Mouse (Mus musculus) hindbrain, embryonic 16.5 days (tissue): ENCODE results near the gene Slc36a2. TPM values are rescaled to one million over a fixed set of nuclear protein-coding genes. Genes with fewer than 3 reads are reported as not detected.

Source experiments
- ATAC-seq: fragments of 200-750 bp; cut with Nextera tagmentation; 2 replicates; pipeline ENCODE4 v1.8.0; 2017; ENCODE audit warnings: moderate TSS enrichment, moderate library complexity
- H3K27ac ChIP-seq: fragments of 300-500 bp; sonication (generic); 2 replicates; pipeline ENCODE4 v1.5.1; 2014; ENCODE audit warnings: low read depth, mild to moderate bottlenecking, control low read depth, low read length, moderate library complexity
- H3K27me3 ChIP-seq: fragments of 300-500 bp; sonication (generic); replicated peaks from 2 replicates; pipeline ENCODE4 v1.6.1; 2014; ENCODE audit warnings: low read length; ENCODE audit not compliant: control insufficient read depth, insufficient read depth
- H3K36me3 ChIP-seq: fragments of 300-500 bp; sonication (generic); 2 replicates; pipeline ENCODE4 v1.6.1; 2014; ENCODE audit warnings: mild to moderate bottlenecking, low read length, moderate library complexity, mixed read lengths; ENCODE audit not compliant: control insufficient read depth, insufficient read depth
- H3K4me1 ChIP-seq: fragments of 300-500 bp; sonication (generic); 2 replicates; pipeline ENCODE4 v1.6.1; 2014; ENCODE audit warnings: low read depth, low read length; ENCODE audit not compliant: control insufficient read depth, insufficient read depth
- H3K4me2 ChIP-seq: fragments of 300-500 bp; sonication (generic); 2 replicates; pipeline ENCODE4 v1.6.1; 2014; ENCODE audit warnings: mild to moderate bottlenecking, low read length, control low read depth, moderate library complexity
- H3K4me3 ChIP-seq: fragments of 300-500 bp; sonication (generic); 2 replicates; pipeline ENCODE4 v1.5.1; 2014; ENCODE audit warnings: mild to moderate bottlenecking, low read length, control low read depth, moderate library complexity
- H3K9ac ChIP-seq: fragments of 300-500 bp; sonication (generic); 2 replicates; pipeline ENCODE4 v1.6.1; 2014; ENCODE audit warnings: low read depth, mild to moderate bottlenecking, control low read depth, low read length, moderate library complexity
- H3K9me3 ChIP-seq: fragments of 300-500 bp; sonication (generic); 2 replicates; pipeline ENCODE4 v1.6.1; 2014; ENCODE audit warnings: mild to moderate bottlenecking, low read length, moderate library complexity; ENCODE audit not compliant: control insufficient read depth
- WGBS: fragments of 180-500 bp; shearing (Covaris S2); extraction: QIAGEN DNeasy Blood & Tissue Kit; methylation state at CpG from one replicate; pipeline ENCODE4 v1.1.7; 2014; 5-methylcytosine and 5-hydroxymethylcytosine counted together
- polyA plus RNA-seq: library from polyadenylated mRNA; unstranded; fragments of >200 nt; fragmentation: Nextera tagmentation; extraction: Ambion mirVana; gene quantifications from 2 replicates; pipeline ENCODE4 v1.2.1, GENCODE M21; 2015

Slc36a2 gene
- polyA plus RNA-seq, 1 experiment from 2014 or later = 0.56 TPM

GRCm38 (mm10) chr11:55190216-55190615 is 5.3 kb upstream of the Slc36a2 start:
- Histone ChIP-seq H3K9me3 (no peaks in the 10 kb centered on the region), H3K4me2 (no peak overlapping the region), H3K4me1 (no peaks in the 10 kb centered on the region), H3K4me3 (no peak overlapping the region), H3K27me3 (no peaks in the 10 kb centered on the region), H3K27ac (no peak overlapping the region), H3K36me3 (no peaks in the 10 kb centered on the region), H3K9ac (no peak overlapping the region)
- 76% methylated on average over 3 of the region's 3 CpGs for WGBS
- no peak for ATAC-seq

- H3K27ac ChIP-seq = no peak overlapping the region
- H3K9ac ChIP-seq = no peak overlapping the region
- H3K27me3 ChIP-seq = no peaks in the 10 kb centered on the region
- no peaks in the 10 kb centered on the region for H3K4me1 ChIP-seq
- H3K9me3 ChIP-seq = no peaks in the 10 kb centered on the region
- H3K36me3 ChIP-seq = no peaks in the 10 kb centered on the region
- no peak overlapping the region for H3K4me3 ChIP-seq
- no peak overlapping the region for H3K4me2 ChIP-seq
- ATAC-seq = no peak
- WGBS = 83% methylated on average over 6 of the region's 6 CpGs
These were observed 2.9 kb upstream of the Slc36a2 start for GRCm38 (mm10) chr11:55187777-55188176.

- Histone ChIP-seq H3K27me3 (no peaks in the 10 kb centered on the region), H3K9me3 (no peaks in the 10 kb centered on the region), H3K36me3 (no peaks in the 10 kb centered on the region), H3K27ac (no peak overlapping the region), H3K4me1 (no peaks in the 10 kb centered on the region), H3K4me3 (no peak overlapping the region), H3K9ac (no peak overlapping the region), H3K4me2 (no peak overlapping the region)
- ATAC-seq = no peak
- WGBS = 70% methylated on average over 4 of the region's 4 CpGs
These were observed 2.4 kb upstream of the Slc36a2 start for GRCm38 (mm10) chr11:55187292-55187691.

- H3K36me3 ChIP-seq = no peaks in the 10 kb centered on the region
- no peak overlapping the region for H3K4me2 ChIP-seq
- 87% methylated on average over 5 of the region's 5 CpGs for WGBS
- no peak overlapping the region for H3K4me3 ChIP-seq
- H3K9ac ChIP-seq = no peak overlapping the region
- no peaks in the 10 kb centered on the region for H3K27me3 ChIP-seq
- no peaks in the 10 kb centered on the region for H3K9me3 ChIP-seq
- H3K4me1 ChIP-seq = no peaks in the 10 kb centered on the region
- no peak overlapping the region for H3K27ac ChIP-seq
- ATAC-seq = no peak
These were observed 631 bp downstream of the Slc36a2 start for GRCm38 (mm10) chr11:55184246-55184645.

GRCm38 (mm10) chr11:55183124-55183523 is 1.8 kb downstream of the Slc36a2 start:
- Histone ChIP-seq H3K9ac (no peak overlapping the region), H3K27ac (no peak overlapping the region), H3K27me3 (no peaks in the 10 kb centered on the region), H3K4me3 (no peak overlapping the region), H3K4me1 (no peaks in the 10 kb centered on the region), H3K36me3 (no peaks in the 10 kb centered on the region), H3K9me3 (no peaks in the 10 kb centered on the region), H3K4me2 (no peak overlapping the region)
- WGBS = 68% methylated on average over 7 of the region's 7 CpGs
- no peak for ATAC-seq

- no peak for ATAC-seq
- no peak overlapping the region for H3K4me2 ChIP-seq
These were observed 5.0 kb downstream of the Slc36a2 start for GRCm38 (mm10) chr11:55179856-55180255.

GRCm38 (mm10) chr11:55178830-55179229 is 6.0 kb downstream of the Slc36a2 start:
- H3K4me2 ChIP-seq = no peak overlapping the region
- H3K4me1 ChIP-seq = no peaks in the 10 kb centered on the region
- no peak overlapping the region for H3K9ac ChIP-seq
- no peaks in the 10 kb centered on the region for H3K27me3 ChIP-seq
- no peak overlapping the region for H3K4me3 ChIP-seq
- H3K36me3 ChIP-seq = no peaks in the 10 kb centered on the region
- ATAC-seq = no peak
- H3K27ac ChIP-seq = no peak overlapping the region
- no peaks in the 10 kb centered on the region for H3K9me3 ChIP-seq
- WGBS = 90% methylated on average over 4 of the region's 4 CpGs

More at GRCm38 (mm10) chr11:55179856-55180255, 5.0 kb downstream of the Slc36a2 start:
- no peaks in the 10 kb centered on the region for H3K36me3 ChIP-seq
- 89% methylated on average over 3 of the region's 3 CpGs for WGBS
- no peak overlapping the region for H3K4me3 ChIP-seq
- H3K27ac ChIP-seq = no peak overlapping the region
- no peaks in the 10 kb centered on the region for H3K27me3 ChIP-seq
- no peaks in the 10 kb centered on the region for H3K9me3 ChIP-seq
- no peaks in the 10 kb centered on the region for H3K4me1 ChIP-seq
- H3K9ac ChIP-seq = no peak overlapping the region

- H3K9ac ChIP-seq = no peak overlapping the region
- no peaks in the 10 kb centered on the region for H3K4me1 ChIP-seq
- no peaks in the 10 kb centered on the region for H3K36me3 ChIP-seq
- no peaks in the 10 kb centered on the region for H3K27me3 ChIP-seq
- no peak overlapping the region for H3K4me3 ChIP-seq
- WGBS = 83% methylated on average over 4 of the region's 4 CpGs
- no peaks in the 10 kb centered on the region for H3K9me3 ChIP-seq
- no peak overlapping the region for H3K4me2 ChIP-seq
- no peak for ATAC-seq
- no peak overlapping the region for H3K27ac ChIP-seq
These were observed 14.4 kb downstream of the Slc36a2 start for GRCm38 (mm10) chr11:55170501-55170900.

- Histone ChIP-seq H3K9ac (no peak overlapping the region), H3K4me3 (no peak overlapping the region), H3K4me1 (no peaks in the 10 kb centered on the region), H3K4me2 (no peak overlapping the region), H3K27me3 (no peaks in the 10 kb centered on the region), H3K36me3 (no peaks in the 10 kb centered on the region), H3K27ac (no peak overlapping the region), H3K9me3 (no peaks in the 10 kb centered on the region)
- WGBS = 84% methylated on average over 6 of the region's 6 CpGs
- ATAC-seq = no peak
These were observed 16.0 kb downstream of the Slc36a2 start for GRCm38 (mm10) chr11:55168914-55169313.

- Histone ChIP-seq H3K9me3 (no peaks in the 10 kb centered on the region), H3K27me3 (no peaks in the 10 kb centered on the region), H3K4me3 (no peak overlapping the region), H3K4me1 (no peaks in the 10 kb centered on the region), H3K27ac (no peak overlapping the region), H3K9ac (no peak overlapping the region), H3K36me3 (no peaks in the 10 kb centered on the region), H3K4me2 (no peak overlapping the region)
- no peak for ATAC-seq
- WGBS = 83% methylated on average over 4 of the region's 4 CpGs
These were observed 16.4 kb downstream of the Slc36a2 start for GRCm38 (mm10) chr11:55168504-55168903.
